Mouse (Mus musculus): ENCODE results near the gene Ssmem1. TPM values are rescaled to one million over a fixed set of nuclear protein-coding genes. Genes with fewer than 3 reads are reported as not detected.

The Ssmem1 gene
- 0.31 TPM in 1 of 2 replicates, not detected in the other for polyA plus RNA-seq (2015; fragmentation: Nextera tagmentation; extraction: Ambion mirVana)

GRCm38 (mm10) chr6:30509265-30510239, at the start of gene Ssmem1, which contains the start of gene Tmem209:
Ssmem1 (plus strand) TSS chr6:30509849.
Tmem209 (minus strand) TSS chr6:30509783.
- Histone ChIP-seq H3K27me3 (no peaks in the 10 kb centered on the region), H3K9ac (replicated peaks) (peak within 1 kb of the TSS; percentile 73), H3K4me2 (replicated peaks) (peak within 1 kb of the TSS; percentile 67), H3K27ac (peak within 1 kb of the TSS; percentile 91), H3K4me3 (replicated peaks) (peak within 1 kb of the TSS; percentile 56), H3K36me3 (peaks cover 17% of the 10 kb centered on the region), H3K4me1 (replicated peaks) (peaks cover 8% of the 10 kb centered on the region), H3K9me3 (no peaks in the 10 kb centered on the region)
- ATAC-seq = peak; percentile 99
- under 1% methylated on average over 37 of the region's 37 CpGs for WGBS

- peaks cover 6% of the 10 kb centered on the region; the same call in 1 of the 2 replicates for H3K27me3 ChIP-seq
- H3K27ac ChIP-seq = peak overlapping the region; percentile 98
- no peaks in the 10 kb centered on the region for H3K9me3 ChIP-seq
- peak overlapping the region; percentile 65 for H3K4me2 ChIP-seq (replicated peaks)
- H3K36me3 ChIP-seq = 0 out of 2 replicates have a peak, but pooled peaks cover under 1% of the 10 kb centered on the region
- H3K9ac ChIP-seq (replicated peaks) = peak overlapping the region; percentile 72
- H3K4me3 ChIP-seq (replicated peaks) = no peak overlapping the region
- peaks cover 39% of the 10 kb centered on the region for H3K4me1 ChIP-seq (replicated peaks)
- 8% methylated on average over 18 of the region's 19 CpGs for WGBS
- peak; percentile 94 for ATAC-seq
Observed at GRCm38 (mm10) chr6:30460750-30461446, 48.8 kb upstream of the Ssmem1 start.

DNA sequence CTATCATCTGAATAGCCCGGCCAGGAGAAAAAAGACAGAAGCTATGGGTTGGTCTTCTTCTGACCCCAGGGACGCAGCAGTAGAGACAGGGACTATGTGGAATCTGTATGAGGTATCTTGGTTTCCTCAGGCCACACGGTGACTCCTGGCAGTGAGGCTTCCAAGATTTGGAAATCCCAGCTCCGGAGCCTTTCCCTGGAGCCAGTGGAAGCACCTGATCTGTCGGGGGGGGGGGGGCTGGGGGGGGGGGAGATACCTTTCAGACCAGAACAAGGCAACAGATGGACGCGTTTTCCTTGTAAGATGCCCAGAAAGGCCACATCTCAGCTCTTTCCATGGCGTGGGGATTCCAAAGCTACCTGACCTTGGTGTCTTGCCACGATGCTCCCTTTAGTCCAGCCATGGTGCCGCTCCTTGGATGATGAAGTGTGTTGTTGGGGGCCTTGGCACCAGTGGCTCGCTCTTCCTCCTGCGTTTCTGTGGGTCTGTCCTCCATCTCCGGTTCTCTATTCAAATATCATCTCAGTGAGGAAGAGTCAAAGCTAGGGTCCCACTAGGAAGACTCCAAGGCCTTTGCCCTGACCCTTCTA, 47.8 kb upstream of the Ssmem1 start:
- Histone ChIP-seq H3K9ac (replicated peaks) (no peak overlapping the region), H3K9me3 (no peaks in the 10 kb centered on the region)
- 90% methylated on average over 13 of the region's 13 CpGs for WGBS

DNA sequence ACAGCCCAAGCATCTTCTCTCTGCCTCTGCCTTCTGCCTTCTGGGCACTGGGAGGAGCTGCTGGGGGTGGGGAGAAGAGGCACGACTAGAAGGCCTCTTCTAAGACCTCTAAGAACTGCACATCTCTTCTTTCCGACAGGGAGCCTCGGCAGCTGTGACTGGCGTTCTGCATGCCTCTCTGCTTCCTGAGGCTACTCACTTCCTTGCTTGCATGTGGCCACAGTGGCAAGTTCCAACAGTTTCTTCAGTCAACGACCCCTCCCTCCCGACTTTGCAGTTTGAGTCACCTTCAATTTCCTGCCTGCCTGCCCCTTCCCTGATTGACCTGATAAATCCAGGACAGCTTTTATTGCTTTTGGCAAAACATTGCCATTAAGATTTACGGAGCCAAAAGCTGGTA, 46.8 kb upstream of the Ssmem1 start:
- Histone ChIP-seq H3K4me1 (replicated peaks) (peaks cover 39% of the 10 kb centered on the region), H3K27me3 (peaks cover 6% of the 10 kb centered on the region; the same call in 1 of the 2 replicates), H3K4me3 (replicated peaks) (no peak overlapping the region), H3K4me2 (replicated peaks) (no peak overlapping the region), H3K9ac (replicated peaks) (no peak overlapping the region), H3K9me3 (no peaks in the 10 kb centered on the region), H3K36me3 (no peaks in the 10 kb centered on the region), H3K27ac (0 out of 2 replicates have a peak overlapping the region, but pooled peaks have one; percentile 20)
- 40% methylated on average over 7 of the region's 7 CpGs for WGBS
- no peak for ATAC-seq

More for the DNA sequence above, 47.8 kb upstream of the Ssmem1 start:
- ATAC-seq = no peak
- no peaks in the 10 kb centered on the region for H3K36me3 ChIP-seq
- peaks cover 39% of the 10 kb centered on the region for H3K4me1 ChIP-seq (replicated peaks)
- no peak overlapping the region for H3K4me2 ChIP-seq (replicated peaks)
- H3K4me3 ChIP-seq (replicated peaks) = no peak overlapping the region
- H3K27me3 ChIP-seq = peaks cover 6% of the 10 kb centered on the region; the same call in 1 of the 2 replicates
- peak overlapping the region; percentile 98 for H3K27ac ChIP-seq

DNA sequence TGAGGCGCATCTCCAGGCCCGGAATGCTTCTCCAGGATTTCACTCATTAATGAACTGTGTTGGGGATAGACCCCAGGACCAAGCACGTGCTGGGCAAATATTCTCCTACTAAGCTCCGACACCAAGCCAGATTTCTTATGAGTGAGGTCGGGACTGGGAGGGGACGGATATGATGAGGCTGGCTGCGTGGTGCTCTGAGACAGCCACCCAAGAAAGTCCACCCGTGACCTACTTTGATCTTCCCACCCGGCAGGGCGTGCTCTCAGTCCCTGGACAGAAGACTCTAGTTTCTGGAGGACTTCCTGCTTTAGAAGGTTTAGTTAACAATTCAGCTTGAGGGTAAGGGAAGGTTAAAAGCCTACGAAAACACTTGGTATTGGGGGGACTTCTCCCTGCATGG, 44.1 kb upstream of the Ssmem1 start:
- ATAC-seq = no peak
- Histone ChIP-seq H3K4me1 (replicated peaks) (peaks cover 33% of the 10 kb centered on the region), H3K27ac (no peak overlapping the region), H3K27me3 (peaks cover 6% of the 10 kb centered on the region; the same call in 1 of the 2 replicates), H3K9ac (replicated peaks) (no peak overlapping the region), H3K4me2 (replicated peaks) (no peak overlapping the region), H3K36me3 (no peaks in the 10 kb centered on the region), H3K4me3 (replicated peaks) (no peak overlapping the region), H3K9me3 (no peaks in the 10 kb centered on the region)
- 90% methylated on average over 11 of the region's 11 CpGs for WGBS

GRCm38 (mm10) chr6:30468058-30468457, 41.6 kb upstream of the Ssmem1 start:
- peaks cover 16% of the 10 kb centered on the region for H3K4me1 ChIP-seq (replicated peaks)
- no peak overlapping the region for H3K27ac ChIP-seq
- no peaks in the 10 kb centered on the region for H3K9me3 ChIP-seq
- no peak for ATAC-seq
- no peak overlapping the region for H3K9ac ChIP-seq (replicated peaks)
- WGBS = 82% methylated on average over 1 of the region's 1 CpGs
- peaks cover 6% of the 10 kb centered on the region; the same call in 1 of the 2 replicates for H3K27me3 ChIP-seq
- no peak overlapping the region for H3K4me3 ChIP-seq (replicated peaks)
- H3K36me3 ChIP-seq = no peaks in the 10 kb centered on the region
- H3K4me2 ChIP-seq (replicated peaks) = no peak overlapping the region

DNA sequence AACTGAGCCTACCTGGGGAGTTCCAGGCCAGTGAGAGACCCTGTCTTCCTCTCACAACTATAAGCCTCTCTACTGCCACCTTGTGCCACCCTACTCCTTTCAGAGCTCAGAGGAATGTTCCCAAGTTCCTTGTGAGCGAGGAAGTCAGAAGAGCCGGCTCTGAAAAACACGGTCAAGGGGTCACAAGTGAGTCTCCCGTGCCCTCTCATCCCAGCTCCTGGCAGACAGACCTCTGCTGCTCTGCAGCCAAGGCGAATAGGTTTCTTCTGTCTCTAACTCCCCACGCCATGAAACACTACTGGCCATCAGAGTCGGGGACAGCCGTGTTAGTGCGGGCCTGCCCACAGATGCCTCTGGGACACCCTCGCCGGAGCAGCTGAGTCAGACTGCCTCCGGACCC, 41.0 kb upstream of the Ssmem1 start:
- H3K36me3 ChIP-seq = no peaks in the 10 kb centered on the region
- no peak overlapping the region for H3K9ac ChIP-seq (replicated peaks)
- 51% methylated on average over 12 of the region's 12 CpGs for WGBS
- peak overlapping the region; percentile 51 for H3K27ac ChIP-seq
- no peak overlapping the region for H3K4me2 ChIP-seq (replicated peaks)
- peaks cover 6% of the 10 kb centered on the region; the same call in 1 of the 2 replicates for H3K27me3 ChIP-seq
- H3K4me1 ChIP-seq (replicated peaks) = peaks cover 16% of the 10 kb centered on the region
- no peaks in the 10 kb centered on the region for H3K9me3 ChIP-seq
- ATAC-seq = no peak
- no peak overlapping the region for H3K4me3 ChIP-seq (replicated peaks)

DNA sequence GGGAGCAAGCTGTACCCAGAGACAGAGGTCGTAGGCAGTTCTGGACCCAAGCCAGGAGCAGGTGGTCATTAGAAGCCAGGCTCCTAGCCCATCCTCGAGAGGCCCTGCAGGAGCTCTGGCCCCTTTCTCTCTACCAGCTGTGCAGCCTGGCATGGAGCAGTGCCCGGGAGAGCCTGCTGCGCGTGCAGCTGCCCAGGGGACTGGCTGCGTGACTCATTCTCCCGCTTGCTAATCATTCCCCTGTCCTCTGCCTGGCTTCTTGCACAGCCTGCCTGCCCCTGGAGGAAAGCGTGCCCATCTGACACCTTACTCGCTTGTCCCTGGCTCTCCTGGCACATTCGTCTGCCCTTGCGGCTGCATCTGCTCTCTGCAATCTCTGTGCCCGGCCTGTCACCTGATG, 40.3 kb upstream of the Ssmem1 start:
- 66% methylated on average over 12 of the region's 12 CpGs for WGBS
- Histone ChIP-seq H3K9ac (replicated peaks) (0 out of 2 replicates have a peak overlapping the region, but pooled peaks have one; percentile 28), H3K4me1 (replicated peaks) (peaks cover 12% of the 10 kb centered on the region), H3K4me3 (replicated peaks) (no peak overlapping the region), H3K36me3 (no peaks in the 10 kb centered on the region), H3K27me3 (0 out of 2 replicates have a peak, but pooled peaks cover 1% of the 10 kb centered on the region), H3K27ac (peak overlapping the region; percentile 51), H3K9me3 (0 out of 2 replicates have a peak, but pooled peaks cover 3% of the 10 kb centered on the region), H3K4me2 (replicated peaks) (no peak overlapping the region; the same call in 1 of the 2 replicates)
- peak; percentile 81 for ATAC-seq

- no peak for ATAC-seq
- H3K9me3 ChIP-seq = 0 out of 2 replicates have a peak, but pooled peaks cover 3% of the 10 kb centered on the region
- no peaks in the 10 kb centered on the region for H3K36me3 ChIP-seq
- H3K27me3 ChIP-seq = no peaks in the 10 kb centered on the region
- 80% methylated on average over 3 of the region's 3 CpGs for WGBS
- no peak overlapping the region for H3K27ac ChIP-seq
- peaks cover 11% of the 10 kb centered on the region for H3K4me1 ChIP-seq (replicated peaks)
- no peak overlapping the region for H3K4me2 ChIP-seq (replicated peaks)
- H3K4me3 ChIP-seq (replicated peaks) = no peak overlapping the region
- no peak overlapping the region for H3K9ac ChIP-seq (replicated peaks)
Observed at GRCm38 (mm10) chr6:30471706-30472105, 37.9 kb upstream of the Ssmem1 start.

GRCm38 (mm10) chr6:30476025-30476765, 33.5 kb upstream of the Ssmem1 start:
- Histone ChIP-seq H3K27me3 (no peaks in the 10 kb centered on the region), H3K9ac (replicated peaks) (no peak overlapping the region), H3K4me3 (replicated peaks) (no peak overlapping the region), H3K36me3 (peaks cover 18% of the 10 kb centered on the region), H3K9me3 (0 out of 2 replicates have a peak, but pooled peaks cover 3% of the 10 kb centered on the region), H3K4me2 (replicated peaks) (no peak overlapping the region), H3K4me1 (replicated peaks) (peaks cover 5% of the 10 kb centered on the region; the same call in 1 of the 2 replicates), H3K27ac (peak overlapping the region; percentile 9; the same call in 1 of the 2 replicates)
- WGBS = 78% methylated on average over 10 of the region's 10 CpGs
- no peak for ATAC-seq

All from midbrain, embryonic 13.5 days (tissue).